Mouse (Mus musculus) lung, postnatal 0 days (tissue): ENCODE measurements around the gene Foxd2. TPM values are rescaled to one million over a fixed set of nuclear protein-coding genes. Genes with fewer than 3 reads are reported as not detected.
A peak's percentile ranks its signal among the peaks of the same experiment; 100 is the strongest.

ENCODE experiments used
- ATAC-seq: fragments of 200-750 bp; cut with Nextera tagmentation; 2 replicates; pipeline ENCODE4 v1.8.0; 2017; ENCODE audit warnings: moderate library complexity
- DNase-seq: peaks from one replicate; pipeline ENCODE4 v3.0.0-alpha.2; 2016; ENCODE audit warnings: low spot score
- H3K27ac ChIP-seq: fragments of 300-500 bp; sonication (generic); 2 replicates; pipeline ENCODE4 v1.5.1; 2014; ENCODE audit warnings: antibody characterized with exemption, mild to moderate bottlenecking, low read length, mixed read lengths
- H3K27me3 ChIP-seq: fragments of 300-500 bp; sonication (generic); replicated peaks from 2 replicates; pipeline ENCODE4 v1.6.1; 2014; ENCODE audit warnings: low read length, mixed read lengths; ENCODE audit not compliant: insufficient read depth
- H3K36me3 ChIP-seq: fragments of 300-500 bp; sonication (generic); 2 replicates; pipeline ENCODE4 v1.6.1; 2014; ENCODE audit warnings: low read length, mixed read lengths; ENCODE audit not compliant: insufficient read depth
- H3K4me1 ChIP-seq: fragments of 300-500 bp; sonication (generic); 2 replicates; pipeline ENCODE4 v1.6.1; 2014; ENCODE audit warnings: antibody characterized with exemption, low read depth, low read length, mixed read lengths; ENCODE audit not compliant: insufficient read depth
- H3K4me2 ChIP-seq: fragments of 300-500 bp; sonication (generic); replicated peaks from 2 replicates; pipeline ENCODE4 v1.6.1; 2014; ENCODE audit warnings: low read depth, mild to moderate bottlenecking, low read length, moderate library complexity, mixed read lengths
- H3K4me3 ChIP-seq: fragments of 300-500 bp; sonication (generic); 2 replicates; pipeline ENCODE4 v1.5.1; 2014; ENCODE audit warnings: low read depth, low read length
- H3K9ac ChIP-seq: fragments of 300-500 bp; sonication (generic); replicated peaks from 2 replicates; pipeline ENCODE4 v1.6.1; 2014; ENCODE audit warnings: low read depth, mild to moderate bottlenecking
- H3K9me3 ChIP-seq: fragments of 300-500 bp; sonication (generic); 2 replicates; pipeline ENCODE4 v1.6.1; 2016; ENCODE audit warnings: low read length, mixed read lengths
- CTCF ChIP-seq: IDR thresholded peaks from 2 replicates; pipeline ENCODE4 v1.5.1; 2016; ENCODE audit warnings: antibody characterized with exemption, mild to moderate bottlenecking
- EP300 ChIP-seq: IDR thresholded peaks from 2 replicates; pipeline ENCODE4 v1.6.1; 2016; ENCODE audit warnings: antibody characterized with exemption, mild to moderate bottlenecking, control low read depth
- WGBS: fragments of 180-500 bp; shearing (Covaris S2); extraction: QIAGEN DNeasy Blood & Tissue Kit; methylation state at CpG from one replicate; pipeline ENCODE4 v1.1.7; 2014; 5-methylcytosine and 5-hydroxymethylcytosine counted together
- polyA plus RNA-seq: library from polyadenylated mRNA; unstranded; fragments of >200 nt; fragmentation: Nextera tagmentation; extraction: Ambion mirVana; gene quantifications from 2 replicates; pipeline ENCODE4 v1.2.1, GENCODE M21; 2015

The Foxd2 gene
- 0.10 TPM in 1 of 2 replicates, not detected in the other for polyA plus RNA-seq

DNA sequence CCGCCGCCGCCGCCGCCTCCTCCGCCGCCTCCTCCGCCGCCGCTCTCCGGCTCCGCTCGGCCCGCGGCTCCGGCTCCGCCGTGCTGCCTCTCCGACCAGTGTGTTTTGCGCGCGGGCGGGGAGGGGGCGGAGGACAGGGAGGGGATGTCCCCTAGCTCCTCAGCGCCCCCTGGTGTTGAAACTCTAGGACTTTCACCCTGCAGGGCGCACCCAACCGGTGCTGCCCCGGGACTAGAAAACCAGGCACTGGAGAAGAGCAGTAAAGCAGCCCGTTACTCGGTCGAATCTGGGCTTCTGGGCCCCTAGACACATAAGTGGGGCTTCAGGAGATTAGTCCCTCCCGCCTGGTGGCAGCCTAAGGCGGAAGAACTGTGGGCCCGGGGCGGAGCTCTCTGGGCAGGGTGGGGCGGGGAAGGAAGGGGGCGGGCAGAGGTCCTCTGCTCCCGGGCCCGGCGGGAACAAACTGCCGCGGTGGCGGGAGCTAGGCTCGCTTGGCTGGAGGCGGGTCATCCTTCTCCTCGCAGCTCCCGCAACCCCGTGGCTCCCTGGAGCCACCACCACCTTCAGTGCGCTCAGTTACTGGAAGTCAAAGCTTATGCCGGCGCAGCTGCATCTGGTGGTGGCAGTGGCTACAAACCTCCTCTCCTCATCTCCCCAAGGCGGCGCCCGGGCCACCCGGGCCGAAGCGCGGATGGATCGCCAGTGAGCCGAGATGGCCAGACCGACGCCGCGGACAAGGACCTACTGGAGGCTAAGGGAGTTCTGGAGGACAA, at the start of gene Foxd2:
Gene Foxd2 (minus strand): TSS at position 45 of the 773 bp plus-strand sequence.
- Histone ChIP-seq H3K9ac (no peak within 1 kb of the TSS), H3K27ac (no peak within 1 kb of the TSS), H3K36me3 (no peaks in the 10 kb centered on the region), H3K27me3 (peaks cover 86% of the 10 kb centered on the region), H3K4me1 (peaks cover 11% of the 10 kb centered on the region), H3K4me2 (peak within 1 kb of the TSS; percentile 96), H3K4me3 (peak within 1 kb of the TSS; percentile 56), H3K9me3 (no peaks in the 10 kb centered on the region)
- peak; percentile 90 for DNase-seq
- WGBS: 1% methylated on average over 58 of the region's 64 CpGs
- TF ChIP-seq EP300: no peak
- TF ChIP-seq CTCF: peak; percentile 90
- ATAC-seq: peak; percentile 93

DNA sequence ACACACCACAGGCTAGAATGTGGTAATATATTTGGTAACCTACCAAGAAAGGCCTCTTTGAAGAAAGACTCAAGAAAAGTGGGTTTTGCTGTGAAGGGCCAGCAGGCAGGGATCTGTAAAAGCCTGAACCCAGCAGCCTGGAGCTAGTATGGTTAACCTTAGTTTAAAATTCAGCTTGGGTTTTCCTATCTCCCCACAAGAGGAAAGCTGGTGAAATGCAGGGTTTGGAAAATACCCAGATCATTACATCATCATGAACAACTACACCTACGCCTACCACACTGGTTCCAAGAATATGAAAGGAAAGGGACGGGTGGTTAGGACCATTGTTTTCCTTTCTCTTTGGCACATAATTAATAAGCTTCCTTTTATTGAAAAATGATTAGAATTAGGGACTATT, 49.6 kb upstream of the Foxd2 start:
- no peaks in the 10 kb centered on the region for H3K9me3 ChIP-seq
- TF ChIP-seq CTCF (no peak), EP300 (no peak)
- DNase-seq: no peak
- no peak overlapping the region for H3K9ac ChIP-seq
- 0 out of 2 replicates have a peak, but pooled peaks cover 5% of the 10 kb centered on the region for H3K36me3 ChIP-seq
- H3K27ac ChIP-seq: no peak overlapping the region
- H3K4me2 ChIP-seq: no peak overlapping the region
- no peak for ATAC-seq
- H3K4me3 ChIP-seq: no peak overlapping the region
- 61% methylated on average over 2 of the region's 2 CpGs for WGBS
- H3K4me1 ChIP-seq: no peaks in the 10 kb centered on the region
- no peaks in the 10 kb centered on the region for H3K27me3 ChIP-seq

DNA sequence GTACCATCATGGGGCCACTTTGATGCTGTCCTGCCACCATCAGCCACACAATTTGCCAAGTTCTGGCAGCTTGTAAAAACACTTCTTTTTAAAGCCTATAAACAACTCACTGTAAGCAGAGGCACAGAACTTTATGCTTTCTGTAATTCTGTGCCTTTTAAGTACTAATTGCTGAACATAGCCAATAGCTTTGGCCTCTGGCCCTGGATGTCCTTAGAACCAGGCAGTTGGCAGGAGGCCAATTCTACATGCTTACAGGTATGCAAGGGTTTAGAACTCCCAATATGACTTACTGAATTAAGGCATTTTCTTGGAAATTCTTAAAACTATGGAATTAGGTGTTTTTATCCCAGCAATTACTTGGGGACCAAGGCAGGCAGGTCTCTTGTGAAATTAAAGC, 48.7 kb upstream of the Foxd2 start:
- TF ChIP-seq CTCF (no peak), EP300 (no peak)
- DNase-seq: peak; percentile 16
- H3K4me3 ChIP-seq: no peak overlapping the region
- 0 out of 2 replicates have a peak, but pooled peaks cover 5% of the 10 kb centered on the region for H3K36me3 ChIP-seq
- no peaks in the 10 kb centered on the region for H3K9me3 ChIP-seq
- no peak overlapping the region for H3K4me2 ChIP-seq
- no peak overlapping the region for H3K27ac ChIP-seq
- H3K9ac ChIP-seq: no peak overlapping the region
- no peak for ATAC-seq
- no peaks in the 10 kb centered on the region for H3K27me3 ChIP-seq
- H3K4me1 ChIP-seq: no peaks in the 10 kb centered on the region

DNA sequence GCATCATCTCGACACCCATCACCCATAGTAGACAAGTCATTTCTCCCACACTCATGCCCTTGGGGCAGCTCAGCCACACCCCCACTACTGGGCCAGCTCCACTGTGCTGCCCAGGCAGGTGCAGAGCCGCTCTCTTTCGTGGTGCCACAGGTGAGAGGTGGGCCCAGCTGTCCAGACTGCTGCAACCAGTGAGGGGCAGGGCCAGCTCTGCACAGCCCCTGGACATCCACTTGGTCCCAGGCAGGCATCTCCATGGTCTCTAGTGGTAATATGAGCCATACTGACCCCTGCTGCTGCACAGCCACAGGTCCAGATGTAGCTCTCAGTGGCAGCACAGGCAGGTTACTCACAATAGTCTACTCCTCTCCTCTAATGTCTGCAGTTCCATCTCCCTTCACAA, 44.5 kb upstream of the Foxd2 start:
- Histone ChIP-seq H3K4me3 (no peak overlapping the region), H3K4me1 (no peaks in the 10 kb centered on the region), H3K9me3 (no peaks in the 10 kb centered on the region), H3K27me3 (no peaks in the 10 kb centered on the region), H3K4me2 (no peak overlapping the region), H3K27ac (no peak overlapping the region), H3K36me3 (no peaks in the 10 kb centered on the region), H3K9ac (no peak overlapping the region)
- no peak for ATAC-seq
- DNase-seq: no peak
- WGBS: 81% methylated on average over 3 of the region's 3 CpGs
- TF ChIP-seq CTCF (no peak), EP300 (no peak)

DNA sequence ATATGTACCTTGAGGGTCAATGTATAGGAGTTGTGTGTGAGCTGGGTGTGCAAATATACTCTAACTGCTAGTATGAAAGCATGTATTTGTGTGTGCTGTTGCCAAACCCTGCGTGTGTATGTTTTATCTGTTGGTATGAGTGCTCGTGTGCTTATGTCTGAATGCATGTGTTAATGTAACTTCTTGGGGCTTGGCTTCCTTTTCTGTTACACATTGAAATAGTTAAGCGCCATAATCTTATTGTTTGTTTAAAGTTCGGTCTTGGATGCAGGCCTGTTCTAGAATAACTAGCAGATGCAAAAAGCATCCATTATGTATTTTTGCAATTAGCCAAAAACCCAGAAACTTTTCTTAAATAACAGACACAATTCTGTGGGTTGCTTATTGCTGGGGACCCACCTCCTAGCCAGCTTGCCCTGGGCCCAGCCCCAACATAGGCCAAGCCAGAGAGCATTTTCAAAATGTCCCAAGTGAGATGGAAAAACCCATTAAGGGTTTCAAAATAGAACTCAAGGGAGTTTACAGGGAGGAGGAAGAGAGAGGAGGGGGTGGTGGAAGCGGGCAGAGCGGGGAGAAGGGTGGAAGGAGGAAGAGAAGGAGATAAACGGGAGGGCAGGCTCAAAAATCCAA, 39.3 kb upstream of the Foxd2 start:
- Histone ChIP-seq H3K27me3 (no peaks in the 10 kb centered on the region), H3K9me3 (no peaks in the 10 kb centered on the region), H3K36me3 (no peaks in the 10 kb centered on the region), H3K9ac (no peak overlapping the region), H3K27ac (no peak overlapping the region), H3K4me2 (no peak overlapping the region), H3K4me3 (no peak overlapping the region), H3K4me1 (no peaks in the 10 kb centered on the region)
- WGBS: 39% methylated on average over 7 of the region's 7 CpGs
- TF ChIP-seq EP300 (no peak), CTCF (no peak)
- no peak for DNase-seq
- ATAC-seq: no peak

DNA sequence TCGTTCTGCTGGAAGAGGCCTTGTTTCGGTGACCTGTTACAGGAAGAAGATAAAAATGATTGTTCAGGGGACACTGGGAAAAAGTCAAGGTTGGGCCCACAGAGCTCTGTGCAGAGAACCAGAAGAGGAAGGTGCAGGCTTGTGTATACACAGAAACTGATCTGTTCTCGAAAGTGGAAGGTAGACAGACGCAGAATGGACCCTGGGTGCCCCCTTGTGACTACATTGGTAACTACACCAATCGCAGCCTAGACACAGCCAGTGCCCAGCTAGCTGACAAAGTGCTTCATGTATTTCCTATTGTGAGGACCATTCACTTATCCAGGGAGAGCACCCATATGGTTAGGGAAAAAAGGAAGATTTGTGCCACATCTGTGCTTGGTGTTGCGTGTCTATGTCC, 38.7 kb upstream of the Foxd2 start:
- TF ChIP-seq CTCF (peak; percentile 96), EP300 (no peak)
- Histone ChIP-seq H3K9me3 (no peaks in the 10 kb centered on the region), H3K4me3 (no peak overlapping the region), H3K4me2 (no peak overlapping the region), H3K4me1 (no peaks in the 10 kb centered on the region), H3K9ac (no peak overlapping the region), H3K27ac (no peak overlapping the region), H3K27me3 (no peaks in the 10 kb centered on the region), H3K36me3 (no peaks in the 10 kb centered on the region)
- ATAC-seq: peak; percentile 73
- 18% methylated on average over 6 of the region's 6 CpGs for WGBS
- DNase-seq: peak; percentile 73
